Mouse (Mus musculus) olfactory bulb, adult 2 months (tissue): ENCODE measurements at regions not wholly inside any gene's neighbourhood (a gene's known extent, or its start where the extent isn't known, plus 50 kb on each side); places are given as distances from the start of the nearest gene placed in this dataset.

Experiments
- CTCF ChIP-seq: fragments of 200-500 bp; IDR thresholded peaks from 2 replicates; pipeline ENCODE4 v1.5.1; 2012; ENCODE audit warnings: low read depth, mild to moderate bottlenecking, low read length, moderate library complexity; ENCODE audit not compliant: insufficient read depth
- POLR2A ChIP-seq: fragments of 200-500 bp; IDR thresholded peaks from 2 replicates; pipeline ENCODE4 v1.6.1; 2012; ENCODE audit warnings: mild to moderate bottlenecking, low read depth, low read length, moderate library complexity; ENCODE audit not compliant: insufficient read depth

DNA sequence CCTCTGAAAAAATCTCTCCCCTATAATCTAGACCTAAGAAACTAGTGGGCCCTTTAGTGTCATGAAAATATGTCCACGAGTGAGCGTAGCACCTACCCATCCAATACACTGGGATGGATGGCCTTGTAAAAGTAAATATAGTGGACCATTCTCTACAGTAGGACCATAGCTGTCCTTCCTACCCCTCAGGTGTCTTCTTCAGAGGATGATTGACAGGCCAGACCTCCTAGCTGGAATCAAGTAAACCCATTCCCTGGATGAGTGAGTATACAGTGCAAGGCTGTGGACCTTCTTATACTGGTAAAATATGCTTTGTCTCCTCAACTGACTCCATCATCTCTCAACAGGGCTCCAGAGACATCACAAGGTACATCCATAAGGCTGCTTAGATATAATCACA is 274.8 kb upstream of the Vstm2b start:
- TF ChIP-seq POLR2A (no peak), CTCF (no peak)
